Mouse (Mus musculus): ENCODE data around the gene Mrap2. TPM values are rescaled to one million over a fixed set of nuclear protein-coding genes. Genes with fewer than 3 reads are reported as not detected.

Gene Mrap2
- polyA plus RNA-seq, 1 experiment from 2014 or later = 1.1 TPM

GRCm38 (mm10) chr9:87187336-87187735, 43.2 kb downstream of the Mrap2 start:
- no peak overlapping the region for H3K9ac ChIP-seq (replicated peaks)
- ATAC-seq (replicated peaks) = no peak
- no peak overlapping the region for H3K27ac ChIP-seq (replicated peaks)
- peaks cover 21% of the 10 kb centered on the region for H3K36me3 ChIP-seq
- no peaks in the 10 kb centered on the region for H3K27me3 ChIP-seq
- H3K9me3 ChIP-seq = 0 out of 2 replicates have a peak, but pooled peaks cover 5% of the 10 kb centered on the region
- H3K4me3 ChIP-seq = no peak overlapping the region
- H3K4me2 ChIP-seq (replicated peaks) = no peak overlapping the region
- H3K4me1 ChIP-seq = no peaks in the 10 kb centered on the region
- 93% methylated on average over 4 of the region's 4 CpGs for WGBS

- no peak overlapping the region for H3K9ac ChIP-seq (replicated peaks)
- no peak overlapping the region for H3K4me3 ChIP-seq
- H3K9me3 ChIP-seq = 0 out of 2 replicates have a peak, but pooled peaks cover 6% of the 10 kb centered on the region
- no peaks in the 10 kb centered on the region for H3K27me3 ChIP-seq
- peaks cover 47% of the 10 kb centered on the region for H3K36me3 ChIP-seq
- H3K27ac ChIP-seq (replicated peaks) = no peak overlapping the region
- H3K4me2 ChIP-seq (replicated peaks) = no peak overlapping the region
- WGBS = 89% methylated on average over 1 of the region's 1 CpGs
- no peak for ATAC-seq (replicated peaks)
- no peaks in the 10 kb centered on the region for H3K4me1 ChIP-seq
Measured at GRCm38 (mm10) chr9:87193721-87194120, 49.6 kb downstream of the Mrap2 start.

DNA sequence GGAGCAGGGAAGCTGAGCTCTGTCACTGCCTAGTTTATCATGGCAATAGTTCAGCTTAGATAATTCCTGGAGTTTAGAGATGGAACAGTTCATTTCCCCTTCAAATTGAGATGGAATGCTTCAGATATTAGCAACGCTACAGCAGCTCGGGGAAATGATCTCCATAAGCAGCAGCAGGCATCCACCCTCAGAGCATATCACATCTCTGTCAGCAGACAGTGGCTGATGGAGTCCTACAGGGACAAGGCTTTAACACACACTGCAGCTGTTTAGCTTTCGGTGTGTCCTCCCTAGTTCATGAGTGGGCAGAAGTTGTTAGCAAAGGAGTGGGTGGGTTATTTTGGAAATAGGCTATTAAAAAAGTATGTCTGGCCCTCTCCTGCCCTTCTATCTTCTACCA, 53.2 kb downstream of the Mrap2 start:
- Histone ChIP-seq H3K4me2 (replicated peaks) (no peak overlapping the region), H3K4me3 (no peak overlapping the region), H3K36me3 (peaks cover 40% of the 10 kb centered on the region), H3K4me1 (no peaks in the 10 kb centered on the region), H3K27ac (replicated peaks) (no peak overlapping the region), H3K9ac (replicated peaks) (no peak overlapping the region), H3K9me3 (0 out of 2 replicates have a peak, but pooled peaks cover 1% of the 10 kb centered on the region), H3K27me3 (no peaks in the 10 kb centered on the region)
- no peak for ATAC-seq (replicated peaks)
- WGBS = 90% methylated on average over 3 of the region's 3 CpGs

DNA sequence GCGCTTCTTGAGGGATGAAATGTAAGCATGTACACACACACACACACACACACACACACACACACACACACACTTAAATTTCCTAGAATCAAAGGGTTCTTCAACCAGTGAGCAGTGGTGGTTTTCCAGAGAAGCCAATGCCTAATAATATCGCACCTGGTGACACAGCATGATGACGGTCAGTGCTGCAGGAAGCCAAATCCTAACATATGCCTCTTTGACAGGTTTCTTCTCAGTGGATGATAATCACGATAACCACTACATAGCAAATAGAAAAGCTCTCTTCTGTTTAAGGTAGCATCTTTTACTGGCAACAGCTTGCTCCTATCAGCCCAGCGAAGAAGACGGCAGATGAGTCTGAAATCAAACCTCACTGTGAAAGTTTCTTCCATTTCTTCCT, 53.9 kb downstream of the Mrap2 start:
- no peak for ATAC-seq (replicated peaks)
- Histone ChIP-seq H3K9me3 (no peaks in the 10 kb centered on the region), H3K4me3 (no peak overlapping the region), H3K9ac (replicated peaks) (no peak overlapping the region), H3K36me3 (peaks cover 38% of the 10 kb centered on the region), H3K27ac (replicated peaks) (no peak overlapping the region), H3K4me1 (no peaks in the 10 kb centered on the region), H3K4me2 (replicated peaks) (no peak overlapping the region), H3K27me3 (no peaks in the 10 kb centered on the region)
- WGBS = 93% methylated on average over 6 of the region's 6 CpGs

DNA sequence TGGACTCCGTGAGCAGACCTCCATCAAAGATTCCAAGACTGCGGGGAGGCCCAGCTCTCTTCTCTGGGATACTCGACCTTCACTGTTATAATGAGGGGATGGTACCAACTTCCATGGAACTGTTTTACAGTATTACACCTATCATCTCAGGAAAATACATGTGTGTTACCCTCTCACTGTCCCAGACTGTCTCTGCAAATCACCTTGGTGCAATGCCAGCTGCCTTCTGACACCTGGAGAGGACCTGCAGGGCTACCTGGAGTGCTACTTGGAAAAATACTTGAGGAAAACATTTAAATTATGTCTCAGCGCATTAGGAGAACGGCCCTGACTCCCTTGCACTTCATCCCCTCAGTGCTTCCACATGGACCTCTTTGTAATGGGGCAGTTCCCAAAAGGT, 56.3 kb downstream of the Mrap2 start:
- no peaks in the 10 kb centered on the region for H3K9me3 ChIP-seq
- ATAC-seq (replicated peaks) = no peak
- H3K4me3 ChIP-seq = no peak overlapping the region
- no peaks in the 10 kb centered on the region for H3K4me1 ChIP-seq
- WGBS = 94% methylated on average over 5 of the region's 5 CpGs
- peaks cover 39% of the 10 kb centered on the region for H3K36me3 ChIP-seq
- H3K9ac ChIP-seq (replicated peaks) = no peak overlapping the region
- no peak overlapping the region for H3K27ac ChIP-seq (replicated peaks)
- no peak overlapping the region for H3K4me2 ChIP-seq (replicated peaks)
- no peaks in the 10 kb centered on the region for H3K27me3 ChIP-seq

DNA sequence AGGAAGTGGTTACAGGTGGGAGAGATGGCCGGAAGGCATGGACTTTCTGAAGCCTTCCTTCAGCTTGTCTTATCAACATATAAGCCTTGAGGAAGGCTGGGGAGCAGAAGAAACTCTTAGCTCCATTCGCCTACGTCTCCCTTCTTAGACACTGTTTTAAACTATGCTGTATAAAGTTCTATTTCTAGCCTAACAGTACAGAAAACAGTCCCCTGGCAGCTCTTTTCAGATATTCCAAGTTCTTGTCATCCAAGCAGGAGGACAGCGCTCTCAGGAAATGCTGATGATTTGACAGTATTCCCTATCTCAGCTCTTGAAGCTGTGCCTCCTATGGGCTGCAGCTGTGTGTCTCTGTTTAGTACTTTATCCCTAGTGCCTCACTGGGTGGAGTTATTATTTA, 56.8 kb downstream of the Mrap2 start:
- no peak overlapping the region for H3K9ac ChIP-seq (replicated peaks)
- no peak overlapping the region for H3K27ac ChIP-seq (replicated peaks)
- no peaks in the 10 kb centered on the region for H3K27me3 ChIP-seq
- H3K9me3 ChIP-seq = no peaks in the 10 kb centered on the region
- no peak overlapping the region for H3K4me3 ChIP-seq
- H3K4me1 ChIP-seq = no peaks in the 10 kb centered on the region
- ATAC-seq (replicated peaks) = no peak
- H3K36me3 ChIP-seq = peaks cover 40% of the 10 kb centered on the region
- H3K4me2 ChIP-seq (replicated peaks) = no peak overlapping the region
- WGBS = 96% methylated on average over 4 of the region's 4 CpGs

DNA sequence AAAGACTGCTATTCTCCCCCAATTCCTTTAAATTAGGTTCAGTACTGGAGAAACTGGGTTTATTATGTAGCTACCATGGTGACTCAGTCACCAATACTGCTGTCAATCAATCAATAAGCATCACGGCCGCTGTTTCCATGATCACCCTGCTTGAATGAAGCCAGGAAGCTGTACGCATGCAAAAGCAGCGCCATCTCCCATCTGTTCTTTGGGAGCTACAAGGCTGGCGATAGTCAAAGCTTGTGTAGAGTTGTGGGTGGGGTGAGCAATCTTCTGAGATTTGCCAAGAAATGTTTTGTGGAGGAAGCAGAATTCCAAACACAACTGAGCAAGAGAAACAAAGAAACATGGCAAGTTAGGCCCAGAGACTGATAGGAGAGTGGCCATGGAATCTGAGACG, 58.3 kb downstream of the Mrap2 start:
- no peak overlapping the region for H3K27ac ChIP-seq (replicated peaks)
- H3K27me3 ChIP-seq = no peaks in the 10 kb centered on the region
- H3K4me1 ChIP-seq = no peaks in the 10 kb centered on the region
- H3K4me2 ChIP-seq (replicated peaks) = no peak overlapping the region
- no peak overlapping the region for H3K9ac ChIP-seq (replicated peaks)
- no peak for ATAC-seq (replicated peaks)
- 75% methylated on average over 6 of the region's 6 CpGs for WGBS
- no peaks in the 10 kb centered on the region for H3K9me3 ChIP-seq
- peaks cover 41% of the 10 kb centered on the region for H3K36me3 ChIP-seq
- no peak overlapping the region for H3K4me3 ChIP-seq

GRCm38 (mm10) chr9:87210830-87211339, 66.8 kb downstream of the Mrap2 start:
- Histone ChIP-seq H3K27ac (replicated peaks) (no peak overlapping the region), H3K4me2 (replicated peaks) (no peak overlapping the region), H3K4me3 (no peak overlapping the region), H3K9me3 (no peaks in the 10 kb centered on the region), H3K36me3 (peaks cover 26% of the 10 kb centered on the region), H3K4me1 (no peaks in the 10 kb centered on the region), H3K27me3 (no peaks in the 10 kb centered on the region), H3K9ac (replicated peaks) (no peak overlapping the region)
- WGBS = 93% methylated on average over 9 of the region's 9 CpGs
- no peak for ATAC-seq (replicated peaks)

DNA sequence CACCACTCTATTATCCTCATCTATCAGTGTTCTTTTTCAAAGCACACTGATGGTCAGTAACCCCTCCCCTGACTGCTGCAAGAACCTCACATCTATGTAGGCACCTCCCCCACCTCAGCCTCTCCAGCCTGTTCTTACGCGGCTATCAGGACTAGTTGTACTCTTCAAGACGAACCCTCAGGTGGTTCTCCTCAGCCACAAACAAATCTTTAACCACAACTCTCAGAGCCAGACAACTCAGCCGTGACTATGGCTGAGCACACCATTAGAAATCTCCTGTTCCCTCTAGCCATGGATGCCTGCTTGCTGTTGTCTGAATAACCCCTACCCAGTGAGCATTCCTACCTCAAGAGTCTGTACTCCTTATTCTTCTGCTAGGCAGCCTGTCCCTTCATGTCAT, 69.1 kb downstream of the Mrap2 start:
- Histone ChIP-seq H3K27me3 (no peaks in the 10 kb centered on the region), H3K27ac (replicated peaks) (no peak overlapping the region), H3K36me3 (peaks cover 27% of the 10 kb centered on the region), H3K4me2 (replicated peaks) (no peak overlapping the region), H3K4me3 (no peak overlapping the region), H3K9ac (replicated peaks) (no peak overlapping the region), H3K4me1 (no peaks in the 10 kb centered on the region), H3K9me3 (no peaks in the 10 kb centered on the region)
- ATAC-seq (replicated peaks) = no peak
- 90% methylated on average over 4 of the region's 4 CpGs for WGBS

Other genes with a start within 250 kb of the Mrap2 start
- gene Ripply2, start 128.8 kb upstream of the Mrap2 start, polyA plus RNA-seq (2015; fragmentation: Nextera tagmentation; extraction: Ambion mirVana) = 5.8 and 6.8 TPM in 2 replicates
- 70.3 and 76.9 TPM in 2 replicates for gene Cyb5r4, start 122.3 kb upstream of the Mrap2 start, polyA plus RNA-seq (2015; fragmentation: Nextera tagmentation; extraction: Ambion mirVana)
- 7.1 and 7.7 TPM in 2 replicates for gene Cep162, start 111.2 kb downstream of the Mrap2 start, polyA plus RNA-seq (2015; fragmentation: Nextera tagmentation; extraction: Ambion mirVana)